Mouse (Mus musculus) small intestine, adult 2 months (tissue): ENCODE measurements around the gene Dmkn.
"Not testable (repeated sequence)": the region's sequence is repeated elsewhere in the genome, so short reads cannot be mapped to it uniquely, and the experiment has no call there.

ENCODE experiments used
- CTCF ChIP-seq: fragments of 200-500 bp; IDR thresholded peaks from 2 replicates; pipeline ENCODE4 v1.5.1; 2012; ENCODE audit warnings: low read depth, mild to moderate bottlenecking, control low read depth, inconsistent platforms, low read length, moderate library complexity, mixed read lengths; ENCODE audit not compliant: insufficient replicate concordance, insufficient read length; ENCODE audit errors: extremely low read depth
- POLR2A ChIP-seq: fragments of 200-500 bp; IDR thresholded peaks from 2 replicates; pipeline ENCODE4 v1.6.1; 2012; ENCODE audit warnings: low read depth, mild to moderate bottlenecking, control low read depth, inconsistent platforms, low read length, moderate library complexity

GRCm38 (mm10) chr7:30828871-30829270 lies 65.3 kb downstream of the Dmkn start:
- TF ChIP-seq POLR2A, CTCF: not testable (repeated sequence)
